Mouse (Mus musculus) myocyte (in vitro differentiated cells): Measurements from ENCODE around the gene Triobp.

Source experiments
- CEBPB ChIP-seq: IDR thresholded peaks from 2 replicates; pipeline ENCODE4 v1.6.1; 2011; ENCODE audit warnings: mild to moderate bottlenecking, moderate library complexity; ENCODE audit not compliant: poor library complexity, insufficient read depth, severe bottlenecking
- E2F4 ChIP-seq: IDR thresholded peaks from one replicate; pipeline ENCODE4 v1.6.1; 2011; ENCODE audit warnings: mild to moderate bottlenecking, control low read depth, moderate library complexity; ENCODE audit not compliant: insufficient read depth
- MAX ChIP-seq: IDR thresholded peaks from one replicate; pipeline ENCODE4 v1.6.1; 2011; ENCODE audit warnings: low read depth, mild to moderate bottlenecking, control low read depth
- MYOD1 ChIP-seq, 3 experiments: IDR thresholded peaks; one replicate each; pipeline ENCODE4 v1.6.1; 2011; ENCODE audit warnings: control low read depth in 2 of 3, low read depth in 2 of 3, mild to moderate bottlenecking in 2 of 3, moderate library complexity in 1 of 3; ENCODE audit not compliant: insufficient read length in 2 of 3, control insufficient read depth in 1 of 3
- MYOG ChIP-seq, 3 experiments: IDR thresholded peaks; one replicate each; pipeline ENCODE4 v1.6.1; 2011; ENCODE audit warnings: control low read depth in 2 of 3, low read depth in 2 of 3, mild to moderate bottlenecking in 2 of 3; ENCODE audit not compliant: insufficient read length in 2 of 3, control insufficient read depth in 1 of 3, insufficient read depth in 1 of 3
- POLR2A ChIP-seq: IDR thresholded peaks from one replicate; pipeline ENCODE4 v1.6.1; 2011; ENCODE audit warnings: low read depth, mild to moderate bottlenecking, control low read depth, moderate library complexity; ENCODE audit not compliant: insufficient read length
- POLR2AphosphoS2 ChIP-seq: IDR thresholded peaks from one replicate; pipeline ENCODE4 v1.6.1; 2011; ENCODE audit warnings: low read depth, control low read depth; ENCODE audit not compliant: insufficient read length
- REST ChIP-seq: IDR thresholded peaks from one replicate; pipeline ENCODE4 v1.6.1; 2011; ENCODE audit warnings: mild to moderate bottlenecking, control low read depth, moderate library complexity; ENCODE audit not compliant: insufficient read depth, insufficient read length
- SRF ChIP-seq: IDR thresholded peaks from one replicate; pipeline ENCODE4 v1.6.1; 2011; ENCODE audit warnings: low read depth; ENCODE audit not compliant: control insufficient read depth, insufficient read length
- TCF12 ChIP-seq: IDR thresholded peaks from one replicate; pipeline ENCODE4 v1.6.1; 2011; ENCODE audit warnings: mild to moderate bottlenecking, control low read depth; ENCODE audit not compliant: poor library complexity, insufficient read depth, severe bottlenecking
- TCF3 ChIP-seq: IDR thresholded peaks from one replicate; pipeline ENCODE4 v1.6.1; 2011; ENCODE audit warnings: low read depth, control low read depth; ENCODE audit not compliant: insufficient read length
- USF1 ChIP-seq: IDR thresholded peaks from one replicate; pipeline ENCODE4 v1.6.1; 2011; ENCODE audit warnings: low read depth, mild to moderate bottlenecking, control low read depth, moderate library complexity

DNA sequence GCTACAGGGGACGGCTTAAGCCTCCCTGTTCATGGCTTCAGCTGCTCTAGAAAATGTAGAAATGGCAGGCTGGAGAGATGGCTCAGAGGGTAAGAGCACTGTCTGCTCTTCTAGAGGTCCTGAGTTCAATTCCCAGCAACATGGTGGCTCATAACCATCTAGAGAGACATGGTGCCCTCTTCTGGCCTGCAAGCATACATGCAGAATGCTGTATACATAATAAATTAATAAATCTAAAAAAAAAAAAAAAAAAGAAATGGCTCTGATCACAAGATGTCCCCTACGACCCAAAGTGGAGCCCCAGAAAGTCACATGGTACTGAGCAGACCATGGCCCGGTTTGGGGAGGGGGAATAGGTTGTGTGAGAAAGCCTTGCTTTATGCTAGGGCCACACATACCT is 8.1 kb downstream of the Triobp start:
- TF ChIP-seq POLR2A (no peak), MYOD1 (IDR thresholded peaks at IDR 0.05; ENCODE audit: control insufficient read depth in 1 of 3, insufficient read length in 2 of 3, low read depth in 2 of 3) (no peak), TCF3 (no peak), CEBPB (no peak), E2F4 (no peak), MYOG (IDR thresholded peaks at IDR 0.05; ENCODE audit: control insufficient read depth in 1 of 3, insufficient read depth in 1 of 3, insufficient read length in 2 of 3, low read depth in 2 of 3) (no peak), USF1 (no peak), TCF12 (no peak), MAX (no peak), POLR2AphosphoS2 (no peak), REST (no peak), SRF (no peak)
